Mouse (Mus musculus) stomach, embryonic 14.5 days (tissue): Measurements from ENCODE around the gene Zfp932. TPM values are rescaled to one million over a fixed set of nuclear protein-coding genes. Genes with fewer than 3 reads are reported as not detected.

ENCODE experiments used
- polyA plus RNA-seq: library from polyadenylated mRNA; unstranded; fragments of >200 nt; fragmentation: Nextera tagmentation; extraction: Ambion mirVana; gene quantifications from 2 replicates; pipeline ENCODE4 v1.2.1, GENCODE M21; 2014

Gene Zfp932
- polyA plus RNA-seq, 1 experiment from 2014 or later, result 26.4 TPM

Other genes with a start within 250 kb of the Zfp932 start
- gene 4930522L14Rik, start 244.6 kb upstream of the Zfp932 start, polyA plus RNA-seq, result 11.9 and 14.0 TPM in 2 replicates
- 0.81 and 0.95 TPM in 2 replicates for gene Gm15446, start 73.1 kb upstream of the Zfp932 start, polyA plus RNA-seq
- gene Gm17655, start 76.0 kb downstream of the Zfp932 start, polyA plus RNA-seq, result 4.9 and 5.0 TPM in 2 replicates
- 0.69 and 1.5 TPM in 2 replicates for gene Gm35315, start 97.9 kb downstream of the Zfp932 start, polyA plus RNA-seq
- 0.69 and 0.97 TPM in 2 replicates for gene Plcxd1, start 103.4 kb downstream of the Zfp932 start, polyA plus RNA-seq
- gene Gtpbp6, start 111.7 kb downstream of the Zfp932 start, polyA plus RNA-seq, result 27.1 and 30.8 TPM in 2 replicates
- gene Zfp605, start 113.6 kb downstream of the Zfp932 start, polyA plus RNA-seq, result 4.0 and 5.8 TPM in 2 replicates
- gene Chfr, start 139.3 kb downstream of the Zfp932 start, polyA plus RNA-seq, result 42.0 and 42.2 TPM in 2 replicates
- 25.8 and 27.1 TPM in 2 replicates for gene Golga3, start 180.2 kb downstream of the Zfp932 start, polyA plus RNA-seq
- 35.3 and 39.4 TPM in 2 replicates for gene Ankle2, start 234.5 kb downstream of the Zfp932 start, polyA plus RNA-seq